Mouse (Mus musculus) liver, adult (tissue): ENCODE measurements around the gene Ube3b.

Source experiments
- GATA4 ChIP-seq: IDR thresholded peaks from 2 replicates; pipeline ENCODE4 v1.6.1; 2014; ENCODE audit warnings: mild to moderate bottlenecking, low read length; ENCODE audit not compliant: insufficient replicate concordance

The Ube3b gene

GRCm38 (mm10) chr5:114410429-114410828 is 30.0 kb downstream of the Ube3b start:
- no peak for TF ChIP-seq GATA4

- TF ChIP-seq GATA4, result no peak
Observed at GRCm38 (mm10) chr5:114412361-114412998, 32.1 kb downstream of the Ube3b start.

DNA sequence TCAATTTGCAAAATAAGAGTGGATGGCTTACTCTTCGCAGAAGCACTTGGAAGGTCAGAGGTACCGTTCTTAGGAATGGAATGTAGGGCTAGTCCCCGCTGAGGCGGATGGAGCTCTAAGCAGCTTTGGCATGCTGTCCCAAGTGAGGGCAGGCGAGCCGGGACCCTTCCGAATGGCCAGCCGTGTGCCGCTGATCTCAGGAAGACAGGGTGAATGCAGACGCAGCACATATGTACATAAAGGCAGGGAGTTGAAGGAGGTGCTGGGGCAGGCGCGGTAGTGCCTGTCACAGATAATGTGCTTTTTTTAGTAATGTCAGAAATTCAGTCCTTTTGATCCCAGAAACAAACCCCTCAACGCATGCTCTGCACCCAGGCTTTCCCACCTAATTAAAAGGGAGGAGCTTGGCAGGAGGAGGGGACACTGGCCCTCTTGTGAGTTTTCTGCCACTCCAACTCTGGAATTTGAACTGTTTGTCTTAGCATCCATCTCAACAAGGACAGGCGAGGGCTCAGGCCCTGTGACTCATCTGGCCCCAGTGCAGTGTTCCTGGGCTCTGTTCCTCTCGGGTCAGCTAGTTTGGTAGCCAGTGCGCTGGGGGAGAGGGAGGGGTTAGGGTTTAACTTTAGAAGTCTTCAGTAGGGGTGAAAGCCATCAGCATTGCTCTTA is 32.8 kb downstream of the Ube3b start:
- no peak for TF ChIP-seq GATA4

DNA sequence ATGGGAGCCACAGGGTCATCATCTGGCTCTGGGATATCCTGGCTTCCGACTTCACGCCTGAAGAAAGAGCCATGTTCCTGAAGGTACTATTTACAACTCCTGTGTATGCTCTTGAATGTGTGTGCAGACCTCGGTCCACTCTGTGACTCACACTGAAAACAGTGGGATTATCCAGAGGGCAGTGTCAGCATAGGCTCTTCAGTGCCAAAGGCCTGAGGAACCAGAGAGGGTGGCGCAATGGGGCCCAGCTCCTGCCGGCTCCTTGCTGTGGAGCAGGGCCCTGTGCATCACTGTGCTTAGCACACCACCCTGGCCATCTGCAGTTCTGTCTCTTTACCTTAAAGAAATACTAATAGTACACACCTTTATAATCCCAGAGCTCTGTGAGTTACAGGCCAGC is 35.2 kb downstream of the Ube3b start:
- TF ChIP-seq GATA4, result no peak

DNA sequence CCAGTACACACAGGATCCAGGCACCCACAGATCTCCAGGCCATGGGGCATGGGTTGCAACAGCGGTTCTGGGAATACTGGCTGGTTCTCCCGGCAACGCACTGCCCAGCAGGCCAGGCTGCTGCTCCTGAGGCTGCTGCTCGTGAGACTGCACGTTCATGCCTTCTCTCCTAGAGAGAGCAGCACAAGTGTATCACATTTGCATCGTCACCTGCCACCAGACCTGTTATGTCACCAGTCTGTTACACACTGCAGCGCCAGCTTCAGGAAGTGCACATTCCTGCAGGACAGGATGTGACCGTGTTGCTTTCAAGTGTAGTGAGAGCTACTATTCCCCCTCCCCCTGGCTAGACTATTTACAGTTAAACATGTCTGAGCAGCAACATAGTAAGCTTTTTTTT is 36.4 kb downstream of the Ube3b start:
- TF ChIP-seq GATA4, result no peak

DNA sequence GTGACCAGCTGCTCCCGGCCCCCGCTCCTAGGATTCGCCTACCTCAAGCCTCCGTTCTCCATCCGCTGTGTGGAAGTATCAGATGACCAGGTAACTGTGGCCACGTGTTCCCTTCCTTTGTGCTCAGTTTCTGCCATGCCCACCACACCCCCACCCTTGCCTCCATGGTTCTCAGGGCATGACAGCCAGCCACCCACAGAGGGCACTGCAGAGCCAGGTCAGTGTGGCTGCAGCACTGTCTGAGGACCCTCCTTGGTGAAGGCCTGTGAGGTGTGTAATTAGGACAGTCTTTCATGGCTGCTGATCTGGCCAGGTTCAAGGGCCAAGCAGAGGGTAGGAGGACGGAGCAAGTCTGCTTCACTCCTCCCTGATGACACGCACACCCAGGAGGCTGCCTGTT is 38.1 kb downstream of the Ube3b start:
- TF ChIP-seq GATA4, result no peak

DNA sequence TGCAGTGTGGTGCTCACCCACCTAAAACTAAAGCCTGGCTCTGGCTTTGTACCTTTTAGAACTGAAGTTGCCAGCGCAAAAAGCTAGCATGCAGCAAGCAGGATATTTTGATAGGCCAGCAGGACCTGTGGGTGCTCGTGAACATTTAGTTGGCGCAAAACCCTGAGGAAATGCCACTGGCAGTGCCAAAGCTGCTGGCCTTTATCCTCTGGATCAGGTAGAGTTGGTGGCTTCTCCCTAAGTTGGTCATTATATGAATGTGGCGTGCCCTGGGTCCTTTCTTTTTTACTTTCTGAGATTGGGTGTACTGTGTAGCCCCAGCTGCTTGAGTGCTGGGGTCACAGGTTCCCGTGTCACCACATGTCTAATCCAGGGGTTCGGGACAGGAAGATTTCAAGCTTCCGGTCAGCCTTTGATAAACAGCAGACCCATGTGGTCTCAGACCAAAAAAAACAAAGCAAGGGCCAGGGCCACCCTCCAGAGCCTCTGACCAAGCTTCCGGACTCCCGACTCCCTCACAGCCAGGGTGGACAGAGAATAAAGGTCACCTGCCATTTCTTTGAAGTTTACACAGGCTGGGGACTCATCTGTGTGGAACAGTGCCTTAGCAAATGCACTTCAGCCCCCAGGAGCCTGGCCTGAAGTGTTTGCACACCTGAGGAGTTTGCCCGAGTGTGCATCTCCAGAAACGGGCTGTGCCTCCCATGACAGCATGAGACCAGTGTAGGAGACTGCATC is 41.3 kb downstream of the Ube3b start:
- no peak for TF ChIP-seq GATA4

- no peak for TF ChIP-seq GATA4
Observed at GRCm38 (mm10) chr5:114422591-114422990, 42.2 kb downstream of the Ube3b start.

DNA sequence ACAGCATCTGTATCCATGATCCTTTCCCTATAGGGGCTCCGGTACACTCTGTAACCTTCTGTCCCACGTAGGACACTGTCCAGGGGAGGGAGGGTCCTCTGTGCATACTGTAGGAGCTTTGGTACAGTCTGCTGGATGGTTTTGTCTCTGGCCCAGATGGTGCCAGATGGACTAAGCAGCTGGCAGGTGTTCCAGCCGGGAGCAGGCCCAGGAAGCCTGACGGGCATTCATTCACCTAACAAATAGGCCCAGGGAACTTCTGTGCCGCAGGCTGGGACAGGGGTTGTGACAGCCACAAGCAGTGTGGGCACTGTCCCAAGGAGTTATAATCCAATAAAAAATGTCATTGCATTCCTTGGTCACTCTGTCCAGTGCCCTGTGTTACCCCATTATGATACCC is 43.6 kb downstream of the Ube3b start:
- no peak for TF ChIP-seq GATA4

- no peak for TF ChIP-seq GATA4
Observed at GRCm38 (mm10) chr5:114426732-114427131, 46.3 kb downstream of the Ube3b start.

GRCm38 (mm10) chr5:114428621-114429020 is 48.2 kb downstream of the Ube3b start:
- TF ChIP-seq GATA4, result no peak

DNA sequence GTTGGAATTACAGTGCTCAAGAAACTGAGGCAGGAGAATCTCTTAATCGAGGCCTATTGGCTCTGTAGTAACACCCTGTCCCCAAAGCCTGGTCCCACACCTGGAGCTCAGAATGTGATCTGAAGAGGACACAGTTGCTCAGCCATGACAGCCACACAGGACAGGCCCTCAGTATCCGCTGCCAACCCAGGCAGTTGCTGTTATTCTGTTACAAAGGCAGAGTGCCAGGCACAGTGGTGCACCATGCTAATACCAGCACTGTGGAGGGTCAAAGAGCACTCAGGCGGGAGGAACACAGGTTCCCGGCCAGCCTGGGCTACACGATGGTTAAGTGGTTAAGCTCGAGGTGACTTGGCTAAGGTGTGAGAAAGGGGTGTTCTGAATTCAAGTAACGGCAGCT is 49.4 kb downstream of the Ube3b start:
- no peak for TF ChIP-seq GATA4

GRCm38 (mm10) chr5:114434359-114434758 is 54.0 kb downstream of the Ube3b start:
- TF ChIP-seq GATA4, result no peak

DNA sequence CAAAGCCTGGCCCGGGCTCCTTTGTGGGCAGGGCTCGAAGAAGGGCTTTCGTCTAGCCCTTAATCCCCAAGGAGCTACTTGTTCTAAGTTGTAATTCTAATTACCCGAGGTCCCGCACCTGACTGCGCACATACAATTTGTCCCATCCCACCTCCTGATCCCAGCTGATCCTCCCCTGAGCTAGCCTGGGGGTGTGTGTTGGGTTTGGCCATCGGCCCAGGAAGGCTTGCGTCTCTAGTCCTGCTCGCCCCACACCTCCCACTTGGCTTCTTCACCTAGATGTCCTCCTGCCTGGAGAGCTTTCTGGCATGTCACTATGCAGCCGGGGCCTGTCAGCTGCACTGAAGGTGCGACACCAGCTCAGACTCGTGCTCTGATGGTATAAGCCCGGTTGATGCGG is 55.2 kb downstream of the Ube3b start:
- TF ChIP-seq GATA4, result no peak

DNA sequence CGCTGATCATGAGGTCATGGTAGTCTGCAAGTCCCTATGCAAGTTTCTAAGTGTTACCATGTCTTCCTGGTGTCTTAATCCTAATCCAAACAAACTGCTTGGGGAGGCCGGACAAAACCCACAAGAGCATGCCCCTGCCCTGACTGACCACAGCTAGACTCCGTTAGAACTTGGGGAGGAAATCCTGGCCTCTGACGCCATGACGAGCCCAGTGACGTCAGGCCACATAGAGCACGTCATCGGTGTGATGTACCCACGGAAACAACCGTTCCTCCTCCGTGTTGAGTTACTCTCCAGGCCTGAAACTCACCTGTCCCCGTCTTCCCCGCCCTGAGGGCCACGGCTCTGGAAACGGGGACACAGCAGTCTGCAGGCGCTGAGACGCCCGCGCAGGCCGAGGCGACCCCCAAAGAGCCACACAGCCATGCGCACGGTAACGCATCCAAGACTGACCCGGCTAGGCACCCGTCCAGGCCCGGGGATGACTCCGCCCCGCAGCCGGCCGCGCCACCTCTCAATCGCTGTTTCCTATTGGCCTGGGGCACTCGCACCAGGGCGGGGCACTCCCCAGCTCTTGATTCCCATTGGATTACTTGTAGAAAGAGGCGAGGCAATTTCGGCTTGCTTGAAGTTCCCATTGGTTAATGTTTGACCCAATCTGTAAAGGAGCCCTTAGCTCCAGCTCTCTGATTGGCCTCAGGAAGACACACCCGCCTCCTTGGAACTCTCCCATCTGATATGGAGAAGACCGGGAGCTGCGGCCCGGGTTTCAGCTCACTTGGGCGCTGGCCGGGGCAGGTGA is 63.4 kb downstream of the Ube3b start, which contains the start of the genes Mmab and Mvk:
Mmab (minus strand) TSS at position 495 of the 802 bp plus-strand sequence.
Mvk (plus strand) TSS at position 704 of the 802 bp plus-strand sequence.
- peak; percentile 61; the same call in 1 of the 2 replicates for TF ChIP-seq GATA4

DNA sequence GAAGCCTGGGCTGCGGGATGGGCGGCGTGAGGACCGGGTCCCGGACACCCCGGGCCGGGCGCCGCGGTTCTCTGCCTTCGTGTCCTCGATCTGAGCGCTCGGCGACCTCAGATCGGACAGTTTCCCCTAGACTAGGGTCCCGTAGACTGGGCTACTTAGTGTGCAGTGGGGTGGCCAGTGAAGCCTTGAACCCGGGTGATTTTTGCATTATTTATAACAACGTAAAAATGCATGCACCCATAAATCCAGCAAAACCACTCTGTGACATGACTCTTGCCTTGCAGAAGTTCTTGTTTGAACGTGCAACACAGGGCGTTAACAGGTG is 63.9 kb downstream of the Ube3b start:
- TF ChIP-seq GATA4, result no peak

DNA sequence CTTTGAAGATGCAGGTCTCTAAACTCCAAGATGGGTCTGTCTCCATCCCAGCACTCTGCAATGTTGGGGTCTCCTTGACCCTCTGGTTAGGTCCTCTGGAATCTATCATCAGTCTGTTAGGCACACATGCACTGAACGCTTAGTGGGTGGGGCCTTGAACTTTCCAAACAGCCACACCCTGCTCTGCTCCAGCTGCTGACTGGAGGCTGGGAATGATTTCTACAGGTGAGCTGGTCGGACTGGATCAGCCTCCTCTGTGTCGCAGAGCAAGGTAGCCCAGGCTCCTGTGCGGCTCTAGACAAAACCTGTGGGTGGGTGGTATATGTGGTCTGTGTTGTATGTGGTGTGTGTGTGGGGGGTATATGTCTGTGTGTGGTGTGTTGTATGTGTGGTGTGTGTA is 68.6 kb downstream of the Ube3b start:
- no peak for TF ChIP-seq GATA4
